Mouse (Mus musculus): Measurements from ENCODE around the gene 1810062G17Rik. TPM values are rescaled to one million over a fixed set of nuclear protein-coding genes. Genes with fewer than 3 reads are reported as not detected.

The 1810062G17Rik gene
- polyA plus RNA-seq, 1 experiment, result 0.67 TPM

- H3K9ac ChIP-seq (ENCODE audit: low read depth, poor library complexity, severe bottlenecking), result no peak overlapping the region
- no peak overlapping the region for H3K4me3 ChIP-seq (ENCODE audit: low read depth, low read length)
- no peaks in the 10 kb centered on the region for H3K36me3 ChIP-seq (ENCODE audit: control insufficient read depth, insufficient read depth, low read length, poor library complexity, severe bottlenecking)
- TF ChIP-seq POLR2A (IDR thresholded peaks at IDR 0.05; ENCODE audit: insufficient read depth, low read length), result no peak
- TF ChIP-seq EP300 (IDR thresholded peaks at IDR 0.05; ENCODE audit: insufficient read depth, low read depth, low read length), result no peak
- no peak for TF ChIP-seq CTCF (IDR thresholded peaks at IDR 0.05; ENCODE audit: low read depth, low read length)
- H3K27ac ChIP-seq (ENCODE audit: insufficient read depth, low read length), result no peak overlapping the region
- H3K4me1 ChIP-seq (ENCODE audit: control insufficient read depth, insufficient read depth, low read length), result no peaks in the 10 kb centered on the region
- no peaks in the 10 kb centered on the region for H3K27me3 ChIP-seq (ENCODE audit: control insufficient read depth, insufficient read depth, low read length, poor library complexity, severe bottlenecking)
- no peaks in the 10 kb centered on the region for H3K9me3 ChIP-seq (replicated peaks; ENCODE audit: control insufficient read depth, insufficient read depth, low read length, poor library complexity, severe bottlenecking)
Observed at GRCm38 (mm10) chr3:36460717-36461116, 15.0 kb upstream of the 1810062G17Rik start.

DNA sequence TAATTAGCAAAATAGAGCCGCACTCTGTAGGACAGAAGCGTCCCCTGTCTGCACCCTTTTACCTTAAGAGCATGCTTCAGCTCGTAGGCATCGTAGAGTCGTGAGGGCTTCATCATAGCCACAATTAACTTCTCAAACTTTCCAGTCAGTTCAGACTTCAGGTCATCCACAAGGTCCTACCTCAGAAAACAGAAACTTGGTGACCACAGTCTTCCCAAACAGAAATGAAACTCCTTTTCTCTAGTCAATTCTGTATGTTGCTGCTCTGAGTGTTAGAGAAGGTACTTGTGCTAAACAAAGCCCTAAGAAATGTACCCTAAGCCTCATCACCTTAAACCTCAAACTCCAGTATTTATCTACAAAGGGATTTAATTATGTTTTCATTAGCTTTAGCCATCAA is 13.9 kb upstream of the 1810062G17Rik start:
- H3K4me1 ChIP-seq (ENCODE audit: control insufficient read depth, insufficient read depth, low read length), result no peaks in the 10 kb centered on the region
- H3K27me3 ChIP-seq (ENCODE audit: control insufficient read depth, insufficient read depth, low read length, poor library complexity, severe bottlenecking), result no peaks in the 10 kb centered on the region
- H3K4me3 ChIP-seq (ENCODE audit: low read depth, low read length), result no peak overlapping the region
- H3K36me3 ChIP-seq (ENCODE audit: control insufficient read depth, insufficient read depth, low read length, poor library complexity, severe bottlenecking), result no peaks in the 10 kb centered on the region
- no peaks in the 10 kb centered on the region for H3K9me3 ChIP-seq (replicated peaks; ENCODE audit: control insufficient read depth, insufficient read depth, low read length, poor library complexity, severe bottlenecking)
- H3K27ac ChIP-seq (ENCODE audit: insufficient read depth, low read length), result no peak overlapping the region
- H3K9ac ChIP-seq (ENCODE audit: low read depth, poor library complexity, severe bottlenecking), result no peak overlapping the region
- TF ChIP-seq POLR2A (IDR thresholded peaks at IDR 0.05; ENCODE audit: insufficient read depth, low read length), result no peak
- TF ChIP-seq EP300 (IDR thresholded peaks at IDR 0.05; ENCODE audit: insufficient read depth, low read depth, low read length), result no peak
- no peak for TF ChIP-seq CTCF (IDR thresholded peaks at IDR 0.05; ENCODE audit: low read depth, low read length)

DNA sequence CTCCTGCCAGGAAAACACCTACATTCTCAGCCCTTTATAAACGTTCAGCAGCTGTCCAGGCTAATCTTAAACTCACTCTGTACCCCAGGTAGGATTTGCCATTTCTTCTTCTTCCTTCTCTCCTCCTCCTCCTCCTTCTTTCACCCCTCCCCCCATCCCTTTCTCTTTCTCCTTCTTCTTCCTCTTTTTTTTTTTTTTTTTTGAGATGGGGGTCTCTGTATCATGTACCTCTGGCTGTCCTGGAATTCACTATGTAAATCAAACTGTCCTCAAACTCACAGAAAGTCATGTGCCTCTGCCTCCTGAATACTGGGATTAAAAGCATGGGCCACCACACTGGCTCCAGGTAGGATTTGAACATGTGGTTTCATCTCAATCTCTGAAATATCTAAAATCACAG is 13.4 kb upstream of the 1810062G17Rik start:
- no peak for TF ChIP-seq EP300 (IDR thresholded peaks at IDR 0.05; ENCODE audit: insufficient read depth, low read depth, low read length)
- no peak for TF ChIP-seq POLR2A (IDR thresholded peaks at IDR 0.05; ENCODE audit: insufficient read depth, low read length)
- no peak for TF ChIP-seq CTCF (IDR thresholded peaks at IDR 0.05; ENCODE audit: low read depth, low read length)

GRCm38 (mm10) chr3:36465538-36465937 is 10.2 kb upstream of the 1810062G17Rik start:
- H3K9me3 ChIP-seq (replicated peaks; ENCODE audit: control insufficient read depth, insufficient read depth, low read length, poor library complexity, severe bottlenecking), result no peaks in the 10 kb centered on the region
- no peak overlapping the region for H3K27ac ChIP-seq (ENCODE audit: insufficient read depth, low read length)
- no peaks in the 10 kb centered on the region for H3K36me3 ChIP-seq (ENCODE audit: control insufficient read depth, insufficient read depth, low read length, poor library complexity, severe bottlenecking)
- H3K27me3 ChIP-seq (ENCODE audit: control insufficient read depth, insufficient read depth, low read length, poor library complexity, severe bottlenecking), result no peaks in the 10 kb centered on the region
- H3K9ac ChIP-seq (ENCODE audit: low read depth, poor library complexity, severe bottlenecking), result no peak overlapping the region
- TF ChIP-seq EP300 (IDR thresholded peaks at IDR 0.05; ENCODE audit: insufficient read depth, low read depth, low read length), result no peak
- TF ChIP-seq CTCF (IDR thresholded peaks at IDR 0.05; ENCODE audit: low read depth, low read length), result no peak
- TF ChIP-seq POLR2A (IDR thresholded peaks at IDR 0.05; ENCODE audit: insufficient read depth, low read length), result no peak
- no peaks in the 10 kb centered on the region for H3K4me1 ChIP-seq (ENCODE audit: control insufficient read depth, insufficient read depth, low read length)
- no peak overlapping the region for H3K4me3 ChIP-seq (ENCODE audit: low read depth, low read length)

More for the DNA sequence above, 13.4 kb upstream of the 1810062G17Rik start:
- Histone ChIP-seq H3K4me1 (ENCODE audit: control insufficient read depth, insufficient read depth, low read length) (no peaks in the 10 kb centered on the region), H3K4me3 (ENCODE audit: low read depth, low read length) (no peak overlapping the region), H3K27ac (ENCODE audit: insufficient read depth, low read length) (no peak overlapping the region), H3K9me3 (replicated peaks; ENCODE audit: control insufficient read depth, insufficient read depth, low read length, poor library complexity, severe bottlenecking) (no peaks in the 10 kb centered on the region), H3K9ac (ENCODE audit: low read depth, poor library complexity, severe bottlenecking) (no peak overlapping the region), H3K36me3 (ENCODE audit: control insufficient read depth, insufficient read depth, low read length, poor library complexity, severe bottlenecking) (no peaks in the 10 kb centered on the region), H3K27me3 (ENCODE audit: control insufficient read depth, insufficient read depth, low read length, poor library complexity, severe bottlenecking) (no peaks in the 10 kb centered on the region)

GRCm38 (mm10) chr3:36467632-36468031 is 8.1 kb upstream of the 1810062G17Rik start:
- no peak overlapping the region for H3K27ac ChIP-seq (ENCODE audit: insufficient read depth, low read length)
- no peaks in the 10 kb centered on the region for H3K4me1 ChIP-seq (ENCODE audit: control insufficient read depth, insufficient read depth, low read length)
- TF ChIP-seq CTCF (IDR thresholded peaks at IDR 0.05; ENCODE audit: low read depth, low read length) (no peak), POLR2A (IDR thresholded peaks at IDR 0.05; ENCODE audit: insufficient read depth, low read length) (no peak), EP300 (IDR thresholded peaks at IDR 0.05; ENCODE audit: insufficient read depth, low read depth, low read length) (no peak)
- H3K27me3 ChIP-seq (ENCODE audit: control insufficient read depth, insufficient read depth, low read length, poor library complexity, severe bottlenecking), result no peaks in the 10 kb centered on the region
- H3K36me3 ChIP-seq (ENCODE audit: control insufficient read depth, insufficient read depth, low read length, poor library complexity, severe bottlenecking), result no peaks in the 10 kb centered on the region
- no peaks in the 10 kb centered on the region for H3K9me3 ChIP-seq (replicated peaks; ENCODE audit: control insufficient read depth, insufficient read depth, low read length, poor library complexity, severe bottlenecking)
- no peak overlapping the region for H3K4me3 ChIP-seq (ENCODE audit: low read depth, low read length)
- no peak overlapping the region for H3K9ac ChIP-seq (ENCODE audit: low read depth, poor library complexity, severe bottlenecking)

- no peaks in the 10 kb centered on the region for H3K4me1 ChIP-seq (ENCODE audit: control insufficient read depth, insufficient read depth, low read length)
- no peaks in the 10 kb centered on the region for H3K36me3 ChIP-seq (ENCODE audit: control insufficient read depth, insufficient read depth, low read length, poor library complexity, severe bottlenecking)
- no peaks in the 10 kb centered on the region for H3K27me3 ChIP-seq (ENCODE audit: control insufficient read depth, insufficient read depth, low read length, poor library complexity, severe bottlenecking)
- H3K4me3 ChIP-seq (ENCODE audit: low read depth, low read length), result no peak overlapping the region
- no peak for TF ChIP-seq EP300 (IDR thresholded peaks at IDR 0.05; ENCODE audit: insufficient read depth, low read depth, low read length)
- no peak for TF ChIP-seq CTCF (IDR thresholded peaks at IDR 0.05; ENCODE audit: low read depth, low read length)
- no peak for TF ChIP-seq POLR2A (IDR thresholded peaks at IDR 0.05; ENCODE audit: insufficient read depth, low read length)
- no peak overlapping the region for H3K9ac ChIP-seq (ENCODE audit: low read depth, poor library complexity, severe bottlenecking)
- H3K9me3 ChIP-seq (replicated peaks; ENCODE audit: control insufficient read depth, insufficient read depth, low read length, poor library complexity, severe bottlenecking), result no peaks in the 10 kb centered on the region
- no peak overlapping the region for H3K27ac ChIP-seq (ENCODE audit: insufficient read depth, low read length)
Observed at GRCm38 (mm10) chr3:36468871-36469270, 6.9 kb upstream of the 1810062G17Rik start.

Measured in ES-Bruce4 (cell line).